Mouse (Mus musculus) G1E (cell line): ENCODE results near the gene Asphd1.

Source experiments
- CTCF ChIP-seq: IDR thresholded peaks from 2 replicates; pipeline ENCODE4 v1.5.1; 2012; ENCODE audit warnings: low read depth, low read length, inconsistent platforms, mixed read lengths
- GATA1 ChIP-seq: IDR thresholded peaks from 2 replicates; pipeline ENCODE4 v1.6.1; 2012; ENCODE audit warnings: borderline replicate concordance, low read length, inconsistent platforms, mixed read lengths
- GATA2 ChIP-seq: IDR thresholded peaks from 2 replicates; pipeline ENCODE4 v1.6.1; 2012; ENCODE audit warnings: low read depth, low read length, inconsistent platforms, borderline replicate concordance
- POLR2AphosphoS5 ChIP-seq: IDR thresholded peaks from 2 replicates; pipeline ENCODE4 v1.6.1; 2012; ENCODE audit warnings: low read depth, low read length, inconsistent platforms; ENCODE audit not compliant: insufficient replicate concordance
- TAL1 ChIP-seq: conservative IDR thresholded peaks from 2 replicates; pipeline ENCODE4 v1.6.1; 2012; ENCODE audit warnings: low read depth, low read length, inconsistent platforms, mixed read lengths

DNA sequence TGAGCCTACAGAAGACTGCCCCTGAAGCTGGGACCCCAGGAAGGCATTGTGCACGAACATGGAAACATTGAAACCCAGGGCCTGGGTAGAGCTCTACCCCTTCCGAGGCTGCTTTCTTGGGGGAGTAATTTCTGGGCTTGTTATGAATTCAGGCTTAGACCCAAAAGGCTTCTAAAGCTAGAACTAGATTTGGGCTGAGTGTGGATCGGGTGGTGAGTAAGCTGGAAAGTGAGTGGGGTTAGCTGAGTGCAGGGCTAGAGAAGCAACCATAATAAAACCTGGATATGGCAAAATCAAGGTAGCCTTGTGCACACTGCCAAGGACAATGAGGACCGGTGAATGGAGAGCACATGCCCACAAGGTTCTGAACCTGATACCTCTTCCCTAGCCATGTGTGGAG is 12.6 kb upstream of the Asphd1 start:
- TF ChIP-seq CTCF (no peak), TAL1 (no peak), GATA1 (no peak), POLR2AphosphoS5 (no peak), GATA2 (no peak)
